Mouse (Mus musculus): ENCODE measurements around the gene Cdc42ep1. TPM values are rescaled to one million over a fixed set of nuclear protein-coding genes. Genes with fewer than 3 reads are reported as not detected.

The Cdc42ep1 gene
- polyA plus RNA-seq, 1 experiment from 2014 or later = 44.0 TPM

GRCm38 (mm10) chr15:78855303-78855965, 13.0 kb downstream of the Cdc42ep1 start, which contains the start of gene Lgals2:
Lgals2 (minus strand) TSS chr15:78855529.
- Histone ChIP-seq H3K36me3 (no peaks in the 10 kb centered on the region), H3K9ac (peak within 1 kb of the TSS; percentile 45; the same call in 1 of the 2 replicates), H3K4me3 (replicated peaks) (peak within 1 kb of the TSS; percentile 38), H3K27me3 (replicated peaks) (no peaks in the 10 kb centered on the region), H3K4me1 (replicated peaks) (peaks cover 41% of the 10 kb centered on the region), H3K9me3 (no peaks in the 10 kb centered on the region), H3K27ac (peak within 1 kb of the TSS; percentile 70), H3K4me2 (replicated peaks) (peak within 1 kb of the TSS; percentile 51)
- 46% methylated on average over 8 of the region's 8 CpGs for WGBS
- ATAC-seq = peak; percentile 44

DNA sequence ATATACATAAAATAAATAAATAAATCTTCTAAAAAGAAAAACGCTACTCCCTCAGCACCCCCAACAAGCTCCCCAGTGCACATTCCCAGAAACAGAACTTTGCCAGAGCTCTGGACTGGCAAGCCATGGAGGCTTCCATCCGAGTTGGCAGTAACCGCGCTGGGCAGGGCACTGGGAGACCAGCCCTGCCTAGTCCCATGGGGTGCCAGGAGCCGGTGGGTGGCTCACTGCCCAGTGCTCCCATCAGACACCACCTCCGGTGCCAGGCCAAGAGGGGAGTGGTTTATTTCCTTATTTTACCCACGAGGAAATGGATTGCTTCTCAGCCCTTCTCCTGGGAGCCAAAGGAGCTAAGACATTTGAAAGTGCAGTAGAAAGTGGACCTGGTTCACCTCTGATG, 14.6 kb downstream of the Cdc42ep1 start:
- no peak overlapping the region for H3K27ac ChIP-seq
- WGBS = 71% methylated on average over 7 of the region's 7 CpGs
- no peak overlapping the region for H3K9ac ChIP-seq
- H3K9me3 ChIP-seq = no peaks in the 10 kb centered on the region
- H3K4me3 ChIP-seq (replicated peaks) = no peak overlapping the region
- H3K27me3 ChIP-seq (replicated peaks) = no peaks in the 10 kb centered on the region
- no peak overlapping the region for H3K4me2 ChIP-seq (replicated peaks)
- H3K36me3 ChIP-seq = no peaks in the 10 kb centered on the region
- peaks cover 28% of the 10 kb centered on the region for H3K4me1 ChIP-seq (replicated peaks)
- ATAC-seq = no peak

DNA sequence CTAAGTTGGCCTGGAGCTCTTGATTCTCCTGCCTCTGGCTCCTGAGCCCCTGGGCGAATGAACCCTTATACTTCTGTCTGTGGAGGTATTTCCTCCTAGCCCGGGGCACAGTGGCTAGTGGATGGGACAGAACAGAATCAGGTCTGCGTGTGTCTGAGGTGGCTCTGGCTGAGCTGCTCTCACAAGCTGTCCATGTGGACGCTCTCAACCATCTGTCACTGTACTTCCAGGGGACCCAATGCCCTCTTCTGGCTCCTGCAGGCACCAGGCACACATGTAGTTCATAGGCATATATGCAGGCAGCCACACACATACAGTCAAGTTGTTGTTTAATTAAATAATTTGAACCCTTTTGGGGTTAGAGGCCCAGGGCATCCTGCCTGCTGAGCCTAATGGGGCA, 16.9 kb downstream of the Cdc42ep1 start:
- peaks cover 33% of the 10 kb centered on the region for H3K4me1 ChIP-seq (replicated peaks)
- H3K27ac ChIP-seq = peak overlapping the region; percentile 75
- H3K9ac ChIP-seq = no peak overlapping the region
- H3K27me3 ChIP-seq (replicated peaks) = no peaks in the 10 kb centered on the region
- 58% methylated on average over 4 of the region's 4 CpGs for WGBS
- no peak overlapping the region for H3K4me3 ChIP-seq (replicated peaks)
- peak; percentile 16; the same call in 1 of the 2 replicates for ATAC-seq
- H3K4me2 ChIP-seq (replicated peaks) = no peak overlapping the region; the same call in 1 of the 2 replicates
- no peaks in the 10 kb centered on the region for H3K36me3 ChIP-seq
- no peaks in the 10 kb centered on the region for H3K9me3 ChIP-seq

- WGBS = 46% methylated on average over 6 of the region's 6 CpGs
- peak overlapping the region; percentile 75; the same call in 1 of the 2 replicates for H3K27ac ChIP-seq
These were observed 17.3 kb downstream of the Cdc42ep1 start for GRCm38 (mm10) chr15:78859714-78860113.

GRCm38 (mm10) chr15:78862280-78862679, 19.9 kb downstream of the Cdc42ep1 start:
- ATAC-seq = no peak
- 79% methylated on average over 5 of the region's 5 CpGs for WGBS
- H3K9ac ChIP-seq = no peak overlapping the region
- peaks cover 31% of the 10 kb centered on the region for H3K4me1 ChIP-seq (replicated peaks)
- H3K27ac ChIP-seq = no peak overlapping the region
- no peak overlapping the region for H3K4me2 ChIP-seq (replicated peaks)
- H3K4me3 ChIP-seq (replicated peaks) = no peak overlapping the region
- H3K27me3 ChIP-seq (replicated peaks) = no peaks in the 10 kb centered on the region
- no peaks in the 10 kb centered on the region for H3K9me3 ChIP-seq
- no peaks in the 10 kb centered on the region for H3K36me3 ChIP-seq

More at GRCm38 (mm10) chr15:78859714-78860113, 17.3 kb downstream of the Cdc42ep1 start:
- peak; percentile 50 for ATAC-seq
- no peak overlapping the region for H3K9ac ChIP-seq
- no peak overlapping the region; the same call in 1 of the 2 replicates for H3K4me2 ChIP-seq (replicated peaks)
- no peaks in the 10 kb centered on the region for H3K9me3 ChIP-seq
- no peak overlapping the region for H3K4me3 ChIP-seq (replicated peaks)
- H3K27me3 ChIP-seq (replicated peaks) = no peaks in the 10 kb centered on the region
- peaks cover 33% of the 10 kb centered on the region for H3K4me1 ChIP-seq (replicated peaks)
- no peaks in the 10 kb centered on the region for H3K36me3 ChIP-seq

GRCm38 (mm10) chr15:78863154-78863553, 20.7 kb downstream of the Cdc42ep1 start:
- peaks cover 27% of the 10 kb centered on the region for H3K4me1 ChIP-seq (replicated peaks)
- no peak overlapping the region for H3K4me2 ChIP-seq (replicated peaks)
- no peak overlapping the region for H3K9ac ChIP-seq
- H3K27me3 ChIP-seq (replicated peaks) = no peaks in the 10 kb centered on the region
- no peaks in the 10 kb centered on the region for H3K36me3 ChIP-seq
- no peak for ATAC-seq
- H3K4me3 ChIP-seq (replicated peaks) = no peak overlapping the region
- H3K27ac ChIP-seq = 0 out of 2 replicates have a peak overlapping the region, but pooled peaks have one; percentile 28
- H3K9me3 ChIP-seq = no peaks in the 10 kb centered on the region
- 68% methylated on average over 2 of the region's 2 CpGs for WGBS

- 46% methylated on average over 13 of the region's 13 CpGs for WGBS
- Histone ChIP-seq H3K27ac (peak overlapping the region; percentile 28; the same call in 1 of the 2 replicates), H3K4me2 (replicated peaks) (no peak overlapping the region; the same call in 1 of the 2 replicates)
These were observed 21.4 kb downstream of the Cdc42ep1 start for GRCm38 (mm10) chr15:78863852-78864253.

GRCm38 (mm10) chr15:78868398-78868797, 26.0 kb downstream of the Cdc42ep1 start:
- 7% methylated on average over 9 of the region's 9 CpGs for whole genome bisulfite sequencing

More at GRCm38 (mm10) chr15:78863852-78864253, 21.4 kb downstream of the Cdc42ep1 start:
- Histone ChIP-seq H3K27me3 (replicated peaks) (no peaks in the 10 kb centered on the region), H3K4me1 (replicated peaks) (peaks cover 31% of the 10 kb centered on the region), H3K9ac (no peak overlapping the region), H3K36me3 (no peaks in the 10 kb centered on the region), H3K9me3 (no peaks in the 10 kb centered on the region), H3K4me3 (replicated peaks) (no peak overlapping the region)
- ATAC-seq = no peak

GRCm38 (mm10) chr15:78868826-78869233, 26.4 kb downstream of the Cdc42ep1 start:
- WGBS = 42% methylated on average over 7 of the region's 7 CpGs
- H3K4me2 ChIP-seq (replicated peaks) = peak overlapping the region; percentile 9; the same call in 1 of the 2 replicates
- no peaks in the 10 kb centered on the region for H3K27me3 ChIP-seq (replicated peaks)
- no peak overlapping the region for H3K9ac ChIP-seq
- H3K36me3 ChIP-seq = no peaks in the 10 kb centered on the region
- H3K9me3 ChIP-seq = no peaks in the 10 kb centered on the region
- peak; percentile 42 for ATAC-seq
- peak overlapping the region; percentile 85 for H3K27ac ChIP-seq
- H3K4me1 ChIP-seq (replicated peaks) = peaks cover 23% of the 10 kb centered on the region
- H3K4me3 ChIP-seq (replicated peaks) = no peak overlapping the region

More at GRCm38 (mm10) chr15:78868398-78868797, 26.0 kb downstream of the Cdc42ep1 start:
- ATAC-seq = peak; percentile 76
- Histone ChIP-seq H3K9me3 (no peaks in the 10 kb centered on the region), H3K9ac (no peak overlapping the region), H3K4me3 (replicated peaks) (no peak overlapping the region), H3K27me3 (replicated peaks) (no peaks in the 10 kb centered on the region), H3K4me2 (replicated peaks) (peak overlapping the region; percentile 9; the same call in 1 of the 2 replicates), H3K4me1 (replicated peaks) (peaks cover 27% of the 10 kb centered on the region), H3K27ac (peak overlapping the region; percentile 85), H3K36me3 (no peaks in the 10 kb centered on the region)

DNA sequence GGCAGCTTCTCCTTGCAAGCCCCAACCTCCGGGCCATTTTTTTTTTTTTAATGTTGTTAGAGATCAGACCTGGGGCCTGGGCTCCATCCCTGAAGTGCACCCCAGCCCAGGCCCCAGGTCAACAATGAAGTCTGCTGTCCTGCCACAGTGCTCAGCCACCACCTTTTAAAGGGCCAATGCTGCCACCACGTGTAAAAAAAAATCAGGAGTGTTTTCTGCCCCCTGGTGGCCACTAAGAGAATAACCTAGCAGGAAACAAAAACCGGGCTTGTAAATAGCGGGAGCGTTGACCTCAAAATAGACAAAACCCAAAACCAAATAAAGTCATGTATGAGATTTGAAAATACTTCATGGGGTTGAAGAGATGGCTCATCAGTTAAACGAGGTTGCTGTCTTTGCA, 27.4 kb downstream of the Cdc42ep1 start:
- no peaks in the 10 kb centered on the region for H3K27me3 ChIP-seq (replicated peaks)
- H3K27ac ChIP-seq = no peak overlapping the region
- H3K4me1 ChIP-seq (replicated peaks) = peaks cover 20% of the 10 kb centered on the region
- H3K9ac ChIP-seq = no peak overlapping the region
- no peaks in the 10 kb centered on the region for H3K36me3 ChIP-seq
- ATAC-seq = no peak
- H3K4me3 ChIP-seq (replicated peaks) = no peak overlapping the region
- H3K9me3 ChIP-seq = no peaks in the 10 kb centered on the region
- no peak overlapping the region for H3K4me2 ChIP-seq (replicated peaks)
- 26% methylated on average over 6 of the region's 6 CpGs for WGBS

DNA sequence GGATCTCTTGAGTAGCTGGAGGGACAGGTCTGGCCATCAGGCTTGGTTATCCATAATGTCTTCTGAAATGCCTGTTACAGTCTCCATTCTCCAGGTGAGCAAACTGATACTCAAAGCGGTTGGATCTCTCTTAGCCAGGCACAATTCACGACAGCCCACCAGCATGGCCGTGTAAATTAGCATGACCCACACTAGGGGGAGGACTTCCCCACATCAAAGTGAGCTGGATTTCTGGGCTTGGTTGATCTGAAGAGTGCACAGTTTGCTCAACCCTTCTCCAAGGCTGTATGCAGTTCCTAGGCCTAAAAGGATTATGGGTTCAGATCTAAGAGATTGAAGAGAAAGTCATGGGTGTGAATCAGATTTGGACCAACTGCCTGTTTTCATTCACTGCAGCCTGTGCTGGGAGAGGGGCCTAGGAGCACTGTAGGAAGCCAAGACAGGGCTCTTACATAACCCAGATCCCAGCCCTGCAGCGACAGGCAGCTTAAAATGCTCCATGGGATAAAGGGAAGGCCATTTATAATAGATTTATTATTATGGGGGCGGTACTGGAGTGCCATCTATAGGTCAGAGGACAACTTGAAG, 29.7 kb downstream of the Cdc42ep1 start:
- H3K4me1 ChIP-seq (replicated peaks) = peaks cover 35% of the 10 kb centered on the region
- no peak overlapping the region for H3K9ac ChIP-seq
- H3K27me3 ChIP-seq (replicated peaks) = no peaks in the 10 kb centered on the region
- H3K4me3 ChIP-seq (replicated peaks) = no peak overlapping the region
- no peak overlapping the region for H3K4me2 ChIP-seq (replicated peaks)
- H3K9me3 ChIP-seq = no peaks in the 10 kb centered on the region
- H3K36me3 ChIP-seq = no peaks in the 10 kb centered on the region
- H3K27ac ChIP-seq = no peak overlapping the region
- ATAC-seq = no peak
- WGBS = 46% methylated on average over 5 of the region's 5 CpGs

DNA sequence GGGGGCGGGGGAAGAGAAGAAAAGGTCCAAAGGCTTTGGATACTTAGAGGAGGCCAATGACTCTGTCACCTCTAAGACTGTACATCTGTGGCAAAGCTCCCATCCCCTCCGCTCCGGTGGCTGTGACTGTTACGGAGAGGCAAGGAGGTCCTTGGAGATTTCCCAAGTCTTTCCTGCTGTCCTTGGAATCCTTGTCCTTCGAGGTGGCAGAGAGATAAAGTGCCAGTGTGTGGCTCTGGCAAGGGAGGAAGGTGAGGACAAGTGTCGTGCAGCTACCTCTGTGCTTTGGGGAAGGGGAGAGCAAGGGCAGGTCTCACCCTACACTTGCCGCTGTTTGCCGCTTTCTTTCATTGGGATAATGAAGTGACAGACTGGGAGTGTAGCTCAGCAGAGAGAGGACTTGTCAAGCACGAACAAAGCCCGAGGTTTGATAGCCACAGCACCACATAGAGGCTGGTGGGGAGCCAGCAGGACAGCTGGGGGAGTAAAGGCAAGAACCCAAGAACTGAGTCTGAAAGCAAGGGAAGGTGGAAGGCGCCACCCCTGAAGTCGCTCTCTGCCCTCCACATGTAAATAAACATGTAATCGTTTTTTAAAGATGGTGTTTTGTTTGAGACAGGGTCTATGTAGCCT, 31.5 kb downstream of the Cdc42ep1 start:
- H3K27ac ChIP-seq = no peak overlapping the region
- H3K36me3 ChIP-seq = no peaks in the 10 kb centered on the region
- peaks cover 23% of the 10 kb centered on the region for H3K4me1 ChIP-seq (replicated peaks)
- no peaks in the 10 kb centered on the region for H3K9me3 ChIP-seq
- H3K27me3 ChIP-seq (replicated peaks) = no peaks in the 10 kb centered on the region
- WGBS = 59% methylated on average over 13 of the region's 13 CpGs
- no peak overlapping the region for H3K9ac ChIP-seq
- H3K4me3 ChIP-seq (replicated peaks) = no peak overlapping the region
- ATAC-seq = no peak
- no peak overlapping the region for H3K4me2 ChIP-seq (replicated peaks)

Measured in intestine, embryonic 15.5 days (tissue).